Mouse (Mus musculus) cerebellum, adult 2 months (tissue): ENCODE data around the gene Ano4.

Experiments used
- CTCF ChIP-seq: fragments of 200-500 bp; IDR thresholded peaks from 2 replicates; pipeline ENCODE4 v1.5.1; 2011; ENCODE audit warnings: low read depth, mild to moderate bottlenecking, control low read depth, low read length, moderate library complexity, borderline replicate concordance; ENCODE audit not compliant: insufficient read depth
- POLR2A ChIP-seq: fragments of 200-500 bp; IDR thresholded peaks from 2 replicates; pipeline ENCODE4 v1.6.1; 2011; ENCODE audit warnings: low read length, control low read depth, borderline replicate concordance; ENCODE audit not compliant: insufficient read depth

- TF ChIP-seq POLR2A (no peak), CTCF (no peak)
Observed at GRCm38 (mm10) chr10:89103594-89103993, 241.0 kb downstream of the Ano4 start.
